Mouse (Mus musculus) cortical plate, adult 2 months (tissue): ENCODE measurements around the gene Astl. TPM values are rescaled to one million over a fixed set of nuclear protein-coding genes. Genes with fewer than 3 reads are reported as not detected.

Source experiments
- H3K27ac ChIP-seq: fragments of 200-500 bp; 2 replicates; pipeline ENCODE4 v1.5.1; 2012; ENCODE audit warnings: low read length, control low read depth, inconsistent platforms; ENCODE audit not compliant: insufficient read depth
- H3K4me1 ChIP-seq: fragments of 200-500 bp; 2 replicates; pipeline ENCODE4 v1.6.1; 2011; ENCODE audit warnings: low read length; ENCODE audit not compliant: control insufficient read depth, insufficient read depth
- H3K4me3 ChIP-seq: fragments of 200-500 bp; 2 replicates; pipeline ENCODE4 v1.5.1; 2011; ENCODE audit warnings: mild to moderate bottlenecking, low read length, control low read depth; ENCODE audit not compliant: insufficient read depth
- CTCF ChIP-seq: fragments of 200-500 bp; IDR thresholded peaks from 2 replicates; pipeline ENCODE4 v1.5.1; 2011; ENCODE audit warnings: mild to moderate bottlenecking, control low read depth, low read length; ENCODE audit not compliant: insufficient read depth; ENCODE audit errors: extremely low read depth
- POLR2A ChIP-seq: fragments of 200-500 bp; IDR thresholded peaks from 2 replicates; pipeline ENCODE4 v1.6.1; 2011; ENCODE audit warnings: mild to moderate bottlenecking, low read length, control low read depth; ENCODE audit not compliant: insufficient read depth; ENCODE audit errors: extremely low read depth
- polyA plus RNA-seq: library from polyadenylated mRNA; depleted of rRNA; stranded (reverse); fragments of >200 nt; gene quantifications from 2 replicates; pipeline ENCODE4 v1.2.3, GENCODE M21; 2012; rRNA removed

The Astl gene
- polyA plus RNA-seq, 1 experiment: not detected

GRCm38 (mm10) chr2:127390846-127391245 lies 52.4 kb downstream of the Astl start:
- TF ChIP-seq POLR2A (no peak), CTCF (no peak)
- H3K27ac ChIP-seq: no peak overlapping the region
- H3K4me1 ChIP-seq: no peaks in the 10 kb centered on the region
- H3K4me3 ChIP-seq: no peak overlapping the region

DNA sequence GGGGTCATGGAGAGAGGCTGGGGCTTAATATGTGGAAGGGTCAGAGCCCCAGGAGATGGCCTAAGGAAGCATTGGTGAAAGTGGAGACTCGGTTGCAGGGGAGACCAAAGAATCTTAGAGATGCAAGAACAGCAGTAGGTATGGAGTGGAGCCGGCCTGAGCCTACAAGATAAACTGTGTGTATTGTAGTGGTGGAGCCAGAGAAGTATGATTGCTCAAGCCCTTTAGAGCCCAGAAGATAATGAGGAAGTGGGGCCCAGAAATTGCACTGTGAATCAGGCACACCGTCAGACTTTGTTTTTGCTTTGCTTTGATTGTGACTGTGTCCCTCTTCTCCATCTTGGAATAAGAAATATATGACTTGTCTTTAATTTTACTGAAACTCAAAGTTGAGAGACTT lies 52.9 kb downstream of the Astl start:
- H3K4me3 ChIP-seq: no peak overlapping the region

DNA sequence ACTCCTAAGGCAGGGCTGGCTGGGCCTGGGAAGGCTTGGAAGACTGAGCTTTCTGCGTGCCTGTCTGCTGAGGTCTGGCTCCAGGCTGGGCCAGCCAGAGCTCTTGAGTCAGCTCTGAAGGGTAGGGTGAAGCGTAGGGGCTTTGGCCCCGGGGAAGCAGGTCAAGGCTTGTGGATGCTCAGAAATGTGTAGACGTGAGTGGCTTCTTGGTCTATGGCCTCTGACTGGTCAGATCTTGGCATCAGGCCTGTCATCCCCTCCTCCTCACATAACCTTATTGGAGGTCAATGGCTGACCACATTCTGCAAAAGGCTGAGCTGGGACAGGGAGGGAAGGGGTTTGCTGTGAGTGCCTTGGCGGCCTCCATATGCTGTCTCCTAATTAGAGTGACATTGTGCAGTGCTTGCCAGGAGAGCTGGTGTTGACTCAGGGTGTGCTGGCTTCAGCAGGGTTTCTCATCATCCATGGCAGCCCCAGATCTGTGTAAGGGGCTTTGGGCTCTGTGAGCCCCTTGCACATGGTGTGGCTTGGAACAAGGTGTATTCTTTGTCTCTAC lies 56.2 kb downstream of the Astl start:
- Histone ChIP-seq H3K4me1 (no peaks in the 10 kb centered on the region), H3K4me3 (no peak overlapping the region), H3K27ac (no peak overlapping the region)
- TF ChIP-seq CTCF (no peak), POLR2A (no peak)

More for the DNA sequence above, 52.9 kb downstream of the Astl start:
- H3K27ac ChIP-seq: no peak overlapping the region
- H3K4me1 ChIP-seq: no peaks in the 10 kb centered on the region
- TF ChIP-seq CTCF: no peak
- TF ChIP-seq POLR2A: no peak

GRCm38 (mm10) chr2:127398738-127399137 lies 60.3 kb downstream of the Astl start:
- H3K4me3 ChIP-seq: no peak overlapping the region
- no peak for TF ChIP-seq CTCF
- TF ChIP-seq POLR2A: no peak
- H3K4me1 ChIP-seq: no peaks in the 10 kb centered on the region
- no peak overlapping the region for H3K27ac ChIP-seq

Other genes with a start within 250 kb of the Astl start
- gene Ncaph, start 204.7 kb upstream of the Astl start, polyA plus RNA-seq: 1.6 and 2.2 TPM in 2 replicates
- 1.5 and 2.0 TPM in 2 replicates for gene Itpripl1, start 195.2 kb upstream of the Astl start, polyA plus RNA-seq
- gene 1810024B03Rik, start 130.4 kb upstream of the Astl start, polyA plus RNA-seq: 1.4 and 1.8 TPM in 2 replicates
- 61.7 and 62.3 TPM in 2 replicates for gene Snrnp200, start 130.3 kb upstream of the Astl start, polyA plus RNA-seq
- 72.2 and 79.1 TPM in 2 replicates for gene Ciao1, start 90.8 kb upstream of the Astl start, polyA plus RNA-seq
- gene Tmem127, start 90.7 kb upstream of the Astl start, polyA plus RNA-seq: 65.2 and 70.5 TPM in 2 replicates
- gene Stard7, start 68.4 kb upstream of the Astl start, polyA plus RNA-seq: 96.1 and 97.6 TPM in 2 replicates
- gene Dusp2, start 2.5 kb upstream of the Astl start, polyA plus RNA-seq: 1.6 and 1.8 TPM in 2 replicates
- 0.11 and 0.25 TPM in 2 replicates for gene Adra2b, start 24.6 kb downstream of the Astl start, polyA plus RNA-seq
- 0.13 and 0.25 TPM in 2 replicates for gene Gpat2, start 86.6 kb downstream of the Astl start, polyA plus RNA-seq
- gene Fahd2a, start 105.9 kb downstream of the Astl start, polyA plus RNA-seq: 37.4 and 38.2 TPM in 2 replicates
- gene Kcnip3, start 183.5 kb downstream of the Astl start, polyA plus RNA-seq: 109 and 110 TPM in 2 replicates
- 0.17 and 0.21 TPM in 2 replicates for gene Prom2, start 202.8 kb downstream of the Astl start, polyA plus RNA-seq
- 10.3 and 10.4 TPM in 2 replicates for gene Zfp661, start 248.5 kb downstream of the Astl start, polyA plus RNA-seq
- 88.8 and 90.0 TPM in 2 replicates for gene Mrps5, start 248.6 kb downstream of the Astl start, polyA plus RNA-seq